Mouse (Mus musculus) mouse embryonic stem cell (cell line): ENCODE results near the gene Cdk6.

Source experiments
- in situ Hi-C, 2 experiments: fragments of 300-500 bp; cut with MboI; formaldehyde crosslinking; loops; 1 replicate in 1 of 2; 3 replicates in 1 of 2; pipeline ENCODE4 v1.14.3; 2019 to 2020; ENCODE audit warnings: low sequenced_read_pairs in 2 of 2, low pct_unique_long_range_greater_than_20kb in 1 of 2, mixed read lengths in 1 of 2; ENCODE audit not compliant: unreplicated experiment in 1 of 2

Gene Cdk6

DNA sequence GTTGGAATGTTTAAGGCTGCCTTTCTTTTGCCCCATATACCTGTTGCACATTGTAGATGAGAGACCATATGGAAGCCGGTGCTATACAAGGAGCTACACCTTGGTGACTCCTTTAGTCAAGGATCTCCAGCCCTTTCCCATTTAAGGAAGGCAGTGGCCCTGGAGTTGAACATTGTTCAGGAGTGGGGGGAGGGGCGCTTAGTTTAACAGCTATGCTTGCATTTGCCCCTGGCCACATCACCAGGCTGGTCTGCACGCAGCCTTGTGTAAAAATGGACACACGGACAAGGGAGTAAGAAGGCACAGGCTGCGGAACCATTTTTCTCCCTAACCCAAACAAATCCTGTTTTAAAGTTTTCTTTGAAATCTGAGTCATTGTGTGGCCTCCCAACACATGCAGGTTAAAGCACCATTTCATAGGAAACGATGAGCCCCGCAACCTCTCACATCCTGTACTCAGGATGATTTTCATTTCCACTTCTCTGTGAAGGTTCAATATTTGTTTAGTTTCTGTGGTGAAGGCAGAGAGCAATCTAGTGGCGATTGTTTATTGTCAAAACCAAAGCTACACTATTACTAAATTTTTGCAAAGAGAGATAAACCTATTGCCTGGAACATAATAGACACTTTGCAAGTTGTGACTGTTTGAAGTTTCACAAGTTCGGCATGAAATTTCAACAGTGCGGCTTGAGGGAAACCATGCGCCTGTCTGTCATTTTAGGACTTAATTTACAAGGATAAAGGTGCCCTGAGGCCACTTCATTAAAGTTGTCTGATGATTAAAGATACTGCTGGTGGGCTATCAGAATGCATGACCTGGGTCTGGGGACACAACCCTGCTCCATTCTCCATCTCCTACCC is 121.8 kb downstream of the Cdk6 start:
- in situ Hi-C loops = no loop called here

DNA sequence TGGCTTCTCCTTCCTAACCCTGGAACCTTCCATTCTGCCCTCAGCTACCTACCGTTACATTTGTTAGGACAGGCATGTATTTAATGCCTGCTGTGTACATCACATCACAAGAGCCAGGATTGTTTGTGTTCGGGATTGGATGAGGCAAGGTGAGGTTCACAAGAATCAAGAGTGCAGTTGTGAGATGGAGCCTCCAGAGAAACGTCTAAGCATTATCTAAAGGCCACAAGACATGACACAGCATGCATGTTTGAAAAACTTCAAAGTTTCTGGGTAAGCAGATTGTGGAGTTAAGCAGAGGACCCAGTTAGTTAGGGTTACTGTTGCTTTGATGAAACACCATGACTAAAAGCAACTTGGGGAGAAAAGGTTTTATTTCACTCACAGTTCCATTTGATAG is 122.5 kb downstream of the Cdk6 start:
- in situ Hi-C loops = no loop called here

DNA sequence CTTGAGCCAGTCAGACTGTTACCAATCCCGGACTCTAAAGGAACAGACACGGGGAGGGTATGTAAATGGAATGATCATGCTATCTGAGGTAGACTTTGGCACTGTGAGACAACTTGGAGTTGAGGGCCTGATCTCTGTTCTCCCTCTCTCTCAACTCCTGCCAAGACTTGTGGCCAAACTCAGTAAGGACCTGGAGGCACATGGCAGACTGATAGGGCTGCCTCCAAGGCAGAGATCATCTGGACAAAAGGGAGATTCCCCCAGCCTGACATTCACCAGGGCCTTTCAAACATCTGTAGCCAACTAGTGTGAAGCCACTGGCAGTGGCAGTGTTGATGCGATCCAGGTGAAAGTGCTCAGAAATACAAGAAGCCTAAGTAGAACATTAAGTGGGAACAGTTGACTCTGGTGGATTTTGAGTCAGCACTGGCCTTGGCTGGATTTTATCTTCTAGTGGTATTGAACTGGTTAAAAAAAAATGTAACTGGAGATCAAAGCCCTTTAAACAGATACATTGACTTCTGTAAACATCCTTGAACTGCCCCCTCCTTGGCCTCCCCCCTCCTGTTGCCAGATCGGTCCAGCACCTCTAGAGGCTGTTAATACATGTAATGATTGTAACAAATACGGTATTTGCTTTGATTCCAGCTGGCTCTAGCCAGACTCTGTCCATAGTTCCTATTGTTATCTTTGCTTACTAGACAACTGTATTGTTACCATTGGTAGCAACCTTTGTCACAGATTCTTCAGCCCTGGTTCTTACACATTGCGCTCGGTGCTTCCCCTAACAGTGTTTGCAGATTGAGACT is 125.0 kb downstream of the Cdk6 start:
- in situ Hi-C loops = no loop called here

DNA sequence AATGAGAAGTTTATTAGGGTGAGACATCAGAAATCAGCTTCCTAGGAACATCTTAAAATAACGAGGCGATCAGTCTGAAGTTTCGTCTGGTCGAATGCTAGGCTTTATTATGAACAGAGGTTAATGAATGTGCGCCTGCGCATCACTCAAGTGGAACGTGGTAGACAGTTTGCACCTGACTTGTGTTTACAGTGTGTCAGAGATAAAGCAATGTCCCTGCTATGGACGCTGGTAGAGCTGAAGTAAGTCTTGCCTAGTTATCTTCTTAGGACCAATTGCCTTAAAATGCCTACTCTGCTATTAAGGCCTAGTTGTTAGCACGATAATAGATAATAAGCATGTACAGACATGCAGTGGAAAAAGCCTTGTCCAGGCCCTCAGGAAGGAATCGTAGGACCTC is 129.6 kb downstream of the Cdk6 start:
- in situ Hi-C loops = no loop called here

DNA sequence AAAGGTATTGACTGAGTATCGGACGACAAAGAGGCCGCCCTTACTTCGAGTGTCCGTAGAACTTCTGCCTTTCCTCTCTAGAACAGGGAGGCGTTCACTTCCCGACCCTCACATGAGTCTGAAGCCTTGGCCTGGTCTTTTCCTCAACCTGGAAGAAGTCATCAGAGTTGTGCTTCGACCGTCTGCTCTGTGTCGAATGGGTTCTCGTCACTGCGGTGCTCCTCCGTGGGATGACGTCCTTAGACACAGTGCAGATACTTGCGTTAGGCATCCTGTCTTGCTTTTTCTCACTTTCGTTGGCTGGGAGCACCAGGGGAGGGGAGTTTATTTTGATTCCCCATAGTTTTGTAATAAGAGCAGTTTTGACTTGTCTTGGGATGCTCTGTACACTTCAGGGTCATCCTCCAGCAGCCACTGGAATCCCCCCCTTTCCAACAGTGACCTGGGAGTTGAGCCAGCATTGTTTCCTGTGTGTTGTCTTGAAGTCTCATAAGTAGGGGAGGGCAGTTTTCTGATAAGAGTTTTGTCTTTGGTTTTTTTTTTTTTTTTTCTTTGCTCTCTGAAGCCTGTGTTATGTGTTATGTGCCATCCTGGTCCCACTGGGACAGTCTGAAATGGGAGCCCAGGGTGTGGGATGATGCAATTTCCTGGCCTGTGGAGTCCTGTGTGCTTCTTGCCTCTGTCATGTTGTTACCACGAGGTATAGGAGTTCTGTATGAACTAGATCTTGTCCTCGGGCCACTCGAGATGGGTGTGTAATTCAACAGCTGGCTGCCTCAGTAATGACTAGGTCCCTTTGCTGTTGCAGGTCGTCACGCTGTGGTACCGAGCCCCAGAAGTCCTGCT is 131.2 kb downstream of the Cdk6 start:
- in situ Hi-C loops = no loop called here

DNA sequence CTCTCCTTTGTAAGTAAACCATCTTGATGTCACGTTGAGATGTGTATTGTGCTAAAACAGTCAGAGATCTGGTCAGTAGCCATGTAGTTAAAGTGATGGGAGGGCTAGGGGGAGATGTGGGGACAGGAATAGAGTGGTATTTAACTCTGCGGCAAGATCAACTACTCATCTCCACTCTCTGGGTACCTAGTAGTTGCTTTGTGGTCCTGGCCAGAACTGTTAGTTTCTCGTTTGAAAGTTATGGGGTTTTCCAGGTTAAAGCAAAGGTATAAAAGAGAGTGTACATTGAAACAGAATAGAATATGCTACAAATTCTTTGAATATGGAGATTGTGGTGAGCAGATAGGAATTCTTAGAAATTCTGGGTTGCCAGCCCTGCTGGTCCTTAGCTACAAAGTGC is 136.4 kb downstream of the Cdk6 start:
- in situ Hi-C loops = no loop called here

DNA sequence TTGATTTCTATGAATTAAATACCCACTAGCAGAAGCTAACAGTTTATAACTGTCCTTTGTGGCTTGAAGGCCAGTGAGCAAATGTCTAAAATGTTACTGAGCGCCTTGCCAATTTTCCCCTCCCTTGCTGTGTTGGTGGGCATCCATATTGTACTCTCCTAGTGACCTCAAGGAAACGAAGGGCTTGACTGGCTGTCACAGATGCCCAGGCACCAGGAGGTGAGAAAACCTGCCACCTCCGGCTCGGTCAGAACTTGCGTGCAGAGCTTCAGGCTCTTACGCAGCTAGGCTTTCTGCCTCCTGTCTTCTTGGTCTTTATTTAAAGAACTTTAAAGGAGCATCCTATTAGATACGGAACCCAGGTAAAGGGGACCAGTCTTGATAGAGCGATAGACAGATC is 136.9 kb downstream of the Cdk6 start:
- in situ Hi-C loops = no loop called here

DNA sequence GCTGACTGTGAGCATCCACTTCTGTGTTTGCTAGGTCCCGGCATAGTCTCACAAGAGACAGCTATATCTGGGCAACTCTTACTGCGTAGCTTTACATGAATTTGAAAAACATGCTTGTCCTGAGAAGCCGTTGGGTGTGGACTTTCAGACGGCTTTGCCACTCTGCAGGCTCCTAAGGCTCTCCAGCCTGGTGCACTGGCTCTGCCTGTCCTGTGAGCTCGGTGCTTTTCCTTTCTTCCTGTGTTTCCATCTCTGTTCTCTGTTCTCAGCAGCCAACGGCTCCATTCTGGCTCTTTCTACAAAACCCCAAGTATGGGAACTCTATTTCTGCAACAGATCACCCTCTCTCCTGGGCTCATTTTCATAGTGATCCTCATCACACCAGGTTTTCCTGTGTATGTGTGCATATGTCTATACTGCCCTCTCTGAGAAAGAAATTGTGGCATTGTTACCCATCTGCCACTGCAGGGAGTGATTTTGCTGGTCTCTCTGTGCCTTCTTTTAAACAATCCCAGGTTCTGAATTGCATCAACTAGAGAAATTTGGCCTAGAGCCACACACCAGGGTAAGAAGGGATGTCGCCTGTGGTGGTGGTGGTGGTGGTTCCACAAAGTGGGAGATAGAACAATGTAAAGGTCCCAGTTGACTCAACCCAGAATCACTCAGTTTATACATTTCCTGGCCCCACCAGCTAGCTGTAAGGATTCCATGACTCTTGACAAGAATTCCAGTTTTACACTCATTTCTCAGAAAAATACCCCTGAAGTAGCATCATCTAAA is 137.9 kb downstream of the Cdk6 start:
- in situ Hi-C loops = no loop called here

DNA sequence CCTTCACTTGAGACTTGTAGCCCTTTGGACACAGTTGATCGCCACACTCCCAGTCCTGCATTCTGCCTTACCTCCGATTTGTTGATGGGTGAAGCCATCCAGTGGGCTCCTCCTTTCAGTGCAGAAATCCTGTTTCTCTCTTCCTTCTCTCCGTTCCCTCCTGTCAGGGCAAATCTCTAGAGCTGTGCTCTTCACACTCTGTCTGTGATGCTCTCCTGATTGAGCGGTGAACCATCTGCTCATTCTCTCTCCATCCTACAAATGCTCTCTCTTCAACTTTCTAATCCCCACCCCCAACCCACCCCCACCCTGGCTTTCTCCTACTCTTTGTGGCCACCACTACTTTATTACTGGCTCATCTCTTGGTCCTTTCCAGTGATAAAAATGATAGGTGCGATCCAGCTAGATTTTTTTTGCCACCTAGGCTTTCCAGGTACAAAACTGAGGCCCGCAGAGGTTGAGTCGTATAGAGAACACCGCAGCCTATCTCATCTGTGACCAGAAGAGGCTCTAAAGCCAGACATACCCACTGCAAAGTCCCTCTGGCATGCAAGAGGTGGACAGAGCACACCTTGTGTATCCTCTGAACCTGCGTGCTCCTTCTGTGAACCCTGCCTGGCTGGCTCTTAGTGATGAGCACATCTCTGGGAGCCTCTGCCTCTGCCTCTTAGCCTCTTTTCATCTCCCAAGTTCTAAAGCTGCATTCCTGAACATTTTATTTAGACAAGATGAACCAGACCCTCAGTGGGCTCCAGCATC is 139.5 kb downstream of the Cdk6 start:
- in situ Hi-C loops = no loop called here

DNA sequence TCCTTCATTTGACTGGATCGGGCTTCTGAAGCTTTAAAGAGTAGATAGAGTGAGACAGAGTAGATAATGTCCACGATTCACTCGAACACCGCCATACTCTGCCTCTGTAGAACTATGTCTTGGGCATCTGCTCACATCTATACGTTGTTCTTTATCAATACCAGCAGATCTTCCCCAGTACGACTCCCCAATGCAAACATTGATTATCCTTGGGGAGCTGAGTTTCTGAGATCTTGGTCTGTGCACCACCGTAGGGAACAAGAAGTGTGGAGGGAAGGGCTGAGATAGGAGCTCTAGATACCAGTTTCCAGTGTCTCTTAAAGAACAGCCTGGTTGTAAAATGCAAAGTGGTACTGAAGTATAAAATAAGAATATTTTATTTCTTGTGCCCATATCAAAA is 141.2 kb downstream of the Cdk6 start:
- in situ Hi-C loops = no loop called here

DNA sequence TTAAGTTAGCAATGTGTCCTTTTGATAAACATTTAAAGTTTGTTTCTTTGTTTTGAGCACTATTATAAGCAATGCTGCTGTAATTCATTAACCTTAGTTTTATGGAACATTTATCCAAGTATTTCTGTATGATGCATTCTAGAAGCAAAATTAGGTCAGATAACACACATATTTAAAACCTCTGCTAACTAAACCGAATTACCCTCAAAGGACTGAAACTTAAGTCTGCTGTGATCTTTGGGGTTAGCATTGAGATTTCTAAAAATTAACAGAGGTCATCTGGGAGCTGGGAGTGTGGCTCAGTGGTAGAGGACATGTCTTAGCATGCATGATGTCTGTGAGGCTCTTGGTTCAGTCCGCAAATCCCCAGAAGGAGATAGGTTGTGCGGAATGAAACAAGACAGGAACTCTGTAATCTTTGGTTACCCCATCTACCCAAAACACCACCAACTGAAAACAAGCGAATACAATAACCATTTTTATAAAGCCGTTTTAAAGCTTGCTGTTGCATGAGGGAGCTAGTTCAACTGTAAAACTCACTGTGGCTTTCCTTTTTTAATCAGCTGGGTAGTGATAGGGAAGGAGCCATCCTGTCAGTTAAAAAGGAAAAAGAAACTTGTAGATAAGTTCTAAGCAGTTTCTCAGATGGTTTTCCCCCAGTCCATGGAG is 141.9 kb downstream of the Cdk6 start:
- in situ Hi-C loops = no loop called here

DNA sequence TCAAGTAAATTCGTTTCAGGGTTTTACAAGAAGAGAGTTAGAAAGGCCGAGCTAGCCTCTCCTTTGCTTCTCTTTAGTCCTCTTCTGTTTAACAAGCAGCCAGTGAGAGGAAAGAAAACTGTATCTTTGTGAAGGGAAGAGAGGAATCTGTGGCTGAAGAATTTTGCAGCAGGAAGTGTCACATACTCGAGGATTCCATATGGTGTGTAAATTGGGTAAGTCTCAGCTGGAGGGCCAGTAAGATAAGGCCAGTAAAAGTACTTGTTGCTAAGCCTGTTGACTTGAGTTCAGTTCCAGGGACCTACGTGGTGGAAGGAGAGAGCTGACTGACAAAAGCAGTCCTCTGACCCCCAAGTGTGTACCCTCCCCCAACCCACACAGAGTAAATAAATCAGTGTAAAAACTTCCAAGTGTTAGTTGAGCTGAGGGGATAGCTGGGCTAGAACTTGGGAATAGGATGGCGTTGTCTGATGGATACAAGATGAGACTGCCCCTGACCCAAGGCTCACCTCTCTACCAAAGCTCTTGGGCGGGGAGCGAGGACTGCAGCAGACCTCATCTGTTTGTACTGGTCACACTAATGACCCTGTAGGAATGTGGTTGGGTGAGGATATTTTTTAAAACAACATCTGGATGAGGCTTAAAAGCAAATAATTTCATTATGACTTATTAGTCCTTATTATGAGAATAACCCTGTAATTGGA is 145.4 kb downstream of the Cdk6 start:
- in situ Hi-C loops = no loop called here

DNA sequence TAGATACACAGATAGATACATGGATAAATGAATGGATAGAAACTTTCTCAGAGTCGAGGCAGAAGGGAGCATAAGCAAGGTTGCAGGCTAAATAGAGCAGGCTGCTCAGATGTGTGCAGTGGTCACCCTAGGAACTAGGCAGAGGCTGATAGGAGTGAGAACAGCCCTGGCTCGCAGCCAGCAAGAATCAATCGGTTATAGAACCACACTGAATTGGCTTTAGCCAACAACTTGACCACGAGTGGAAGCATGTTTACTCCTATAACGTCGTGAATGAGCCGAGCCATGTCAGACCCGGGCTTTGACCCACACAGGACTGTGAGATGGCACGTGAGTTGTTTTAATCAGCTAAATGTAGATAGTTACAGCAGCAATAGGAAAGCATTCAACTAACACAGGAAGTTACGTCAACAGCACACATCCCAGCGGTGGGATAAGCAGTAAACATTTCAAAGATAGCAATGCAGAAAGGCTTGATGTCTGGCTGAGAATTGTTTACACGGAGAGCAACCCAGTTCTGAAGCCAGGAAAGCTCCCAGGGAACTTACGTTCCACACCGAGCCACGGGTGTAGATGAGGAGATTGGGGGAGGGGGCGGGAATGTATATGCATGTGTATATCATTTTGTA is 147.0 kb downstream of the Cdk6 start:
- in situ Hi-C loops = no loop called here

DNA sequence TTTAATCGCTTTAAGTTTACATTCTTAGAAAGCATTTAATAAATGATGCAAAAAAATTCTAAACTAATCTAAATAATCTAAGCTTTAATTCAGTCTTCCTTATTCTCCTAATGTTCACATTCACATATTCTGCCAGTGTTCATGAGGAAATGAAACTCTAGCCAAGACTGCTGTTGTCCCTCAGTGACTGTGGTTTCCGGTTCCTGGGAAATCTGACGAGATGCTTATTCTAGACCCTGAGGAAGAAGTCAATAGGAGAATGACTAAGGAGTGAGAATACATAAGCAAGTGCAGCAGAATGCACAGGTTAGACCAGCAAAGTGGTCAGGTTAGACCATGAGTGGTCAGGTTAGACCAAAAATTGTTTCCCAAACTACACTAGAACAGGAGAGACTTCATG is 149.1 kb downstream of the Cdk6 start:
- in situ Hi-C loops = no loop called here

DNA sequence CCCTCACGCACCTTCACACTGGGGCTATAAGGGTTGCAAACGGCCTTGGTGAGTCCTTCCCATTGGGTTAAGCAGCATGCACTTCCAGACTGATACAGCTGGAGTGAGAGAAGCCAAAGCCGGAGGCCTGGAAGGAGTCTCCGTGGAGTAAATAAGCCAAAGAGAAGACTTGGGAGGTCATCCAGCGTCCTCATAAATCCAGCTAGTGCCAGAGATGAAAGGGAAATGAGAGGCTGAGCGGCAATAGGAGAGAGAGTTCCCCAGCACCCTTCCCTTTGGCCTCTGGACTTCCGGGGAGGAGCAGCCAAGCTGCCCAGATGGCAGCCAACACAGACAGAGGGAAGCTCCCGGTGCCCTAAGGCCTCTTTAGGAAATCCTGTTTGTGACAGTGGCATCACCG is 149.8 kb downstream of the Cdk6 start:
- in situ Hi-C loops = no loop called here

DNA sequence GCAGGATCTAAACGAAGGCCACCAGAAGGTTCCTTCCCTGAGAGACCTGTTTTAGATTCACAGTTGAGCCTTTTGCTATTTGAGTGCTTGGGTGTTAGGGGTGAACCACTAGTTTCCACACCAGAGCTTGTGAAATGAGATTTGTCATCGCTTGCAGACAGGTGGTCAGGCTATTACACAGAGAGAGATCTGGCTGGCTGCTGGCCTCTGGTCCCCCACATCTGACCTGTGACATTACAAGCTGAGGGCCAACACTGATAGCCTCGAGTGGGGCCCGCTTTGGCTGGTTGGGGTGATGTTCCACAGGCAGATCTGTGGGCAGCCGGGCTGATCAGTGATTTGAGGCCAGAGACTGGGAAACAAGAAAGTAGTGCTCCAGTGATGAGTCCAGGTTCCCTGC is 150.6 kb downstream of the Cdk6 start:
- in situ Hi-C loops = no loop called here
